Mouse (Mus musculus) fibroblast of lung, adult 2 months (primary cell): Measurements from ENCODE around the gene Hesx1.

ENCODE experiments used
- DNase-seq: peaks from one replicate; pipeline ENCODE4 v3.0.0-alpha.2; 2011; ENCODE audit warnings: low read depth

The Hesx1 gene

DNA sequence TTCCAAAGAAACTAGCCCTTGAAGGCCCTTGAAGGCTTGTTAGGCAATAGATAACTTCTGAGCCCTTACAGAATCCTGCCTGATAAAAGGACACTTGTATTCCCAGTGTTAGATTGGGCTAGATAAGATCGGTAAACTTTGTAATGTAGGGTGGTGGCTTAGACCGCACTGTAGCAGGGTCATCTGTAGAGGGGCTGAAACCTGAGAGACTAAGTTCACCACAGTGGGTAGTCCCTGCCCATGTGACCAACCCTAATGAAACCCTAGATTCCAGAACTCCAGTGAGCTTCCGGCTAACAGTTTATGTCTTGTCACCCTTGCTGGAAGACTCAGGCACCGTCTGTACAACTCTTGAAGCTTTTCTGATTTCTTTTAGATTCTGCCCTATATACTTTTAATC lies 19.4 kb downstream of the Hesx1 start:
- DNase-seq = no peak

DNA sequence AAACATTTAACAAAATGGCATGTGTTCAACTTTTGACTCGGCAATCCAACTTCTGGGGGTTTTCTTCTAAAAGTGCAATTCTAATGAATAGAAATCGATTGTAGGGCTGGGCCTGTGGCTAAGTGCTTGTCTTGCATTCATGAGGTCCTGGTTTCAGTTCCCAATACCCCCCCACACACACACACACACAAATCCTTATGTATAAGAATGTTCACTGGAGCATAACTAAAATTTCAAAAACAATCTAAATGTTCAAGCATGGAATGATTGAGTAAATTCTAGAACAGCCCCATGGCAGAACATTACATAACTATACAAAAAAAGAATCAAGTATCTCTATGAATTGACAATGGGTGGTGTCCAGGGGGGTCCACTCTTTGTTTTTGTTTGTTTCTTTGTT lies 23.7 kb downstream of the Hesx1 start:
- DNase-seq = no peak

DNA sequence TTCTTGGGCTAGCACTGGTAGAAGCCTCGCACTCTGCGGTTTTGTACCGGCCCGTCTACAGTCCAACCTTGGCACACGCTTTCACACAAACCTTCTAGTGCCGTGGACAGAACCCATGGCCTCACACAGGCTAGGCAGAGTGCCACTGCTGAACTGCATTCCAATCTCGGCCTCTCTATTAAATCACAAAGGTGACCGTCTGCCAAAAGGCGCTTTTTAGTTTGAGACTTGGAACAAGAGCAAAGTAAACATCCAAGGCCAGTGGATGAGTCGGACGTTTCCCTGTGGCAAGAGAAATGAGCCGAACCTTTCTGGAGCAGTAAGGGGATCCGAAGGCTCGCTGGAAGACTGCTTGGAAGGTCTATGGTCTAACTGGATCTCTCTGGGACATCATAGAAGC lies 25.6 kb downstream of the Hesx1 start:
- peak; percentile 68 for DNase-seq

DNA sequence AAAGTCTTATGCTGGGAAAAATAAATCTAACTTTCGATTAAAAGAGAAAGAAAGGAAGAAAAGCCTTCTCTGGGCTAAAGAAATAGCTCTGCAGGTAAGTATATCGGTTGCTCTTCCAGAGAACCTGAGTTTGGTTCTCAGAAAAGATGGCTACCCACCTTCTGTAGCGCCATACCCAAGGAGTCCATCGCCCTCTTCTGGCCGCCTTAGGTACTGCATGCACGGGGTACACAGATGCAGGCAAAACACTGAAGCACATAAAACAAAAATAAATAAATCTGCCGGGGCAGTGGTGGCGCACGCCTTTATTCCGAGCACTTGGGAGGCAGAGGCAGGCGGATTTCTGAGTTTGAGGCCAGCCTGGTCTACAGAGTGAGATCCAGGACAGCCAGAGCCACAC lies 28.7 kb downstream of the Hesx1 start:
- no peak for DNase-seq

DNA sequence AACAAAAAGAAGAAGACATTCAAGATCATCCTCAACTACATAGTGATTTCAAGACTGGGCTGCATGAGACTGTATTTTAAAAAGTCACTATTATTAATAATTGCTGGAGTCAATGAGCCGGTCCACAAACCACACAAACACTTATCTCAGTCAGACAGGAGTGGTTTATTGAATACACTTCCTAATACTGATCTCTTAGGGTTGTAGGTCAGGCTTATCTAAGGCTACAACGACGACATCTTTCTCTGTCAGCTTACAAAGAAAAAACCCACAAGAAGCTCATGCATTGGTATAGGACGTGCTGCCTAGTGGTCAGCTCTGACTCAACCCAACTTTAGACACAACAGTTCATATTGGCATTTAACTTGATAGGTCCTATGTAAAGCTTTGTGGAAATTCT lies 30.4 kb downstream of the Hesx1 start:
- DNase-seq = no peak

DNA sequence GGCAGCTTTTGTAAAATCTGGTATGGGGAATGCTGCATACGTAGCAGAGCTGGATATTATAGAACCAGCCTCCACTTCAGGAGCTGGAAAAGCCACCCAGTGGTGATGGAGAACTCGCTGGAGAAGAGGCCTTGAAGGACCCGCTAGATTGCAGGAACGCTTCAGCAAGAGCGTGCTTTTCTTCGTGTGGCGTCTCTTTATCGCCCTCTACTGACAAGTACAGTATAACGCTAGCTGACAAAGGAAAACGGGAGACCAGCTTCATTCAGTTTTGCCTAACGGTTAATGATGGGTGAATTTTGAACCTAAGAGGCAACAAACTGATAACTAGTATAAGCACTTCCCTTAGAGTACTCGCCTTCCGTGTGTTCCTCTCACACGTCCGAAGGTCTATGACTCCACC lies 35.6 kb downstream of the Hesx1 start:
- DNase-seq = no peak

DNA sequence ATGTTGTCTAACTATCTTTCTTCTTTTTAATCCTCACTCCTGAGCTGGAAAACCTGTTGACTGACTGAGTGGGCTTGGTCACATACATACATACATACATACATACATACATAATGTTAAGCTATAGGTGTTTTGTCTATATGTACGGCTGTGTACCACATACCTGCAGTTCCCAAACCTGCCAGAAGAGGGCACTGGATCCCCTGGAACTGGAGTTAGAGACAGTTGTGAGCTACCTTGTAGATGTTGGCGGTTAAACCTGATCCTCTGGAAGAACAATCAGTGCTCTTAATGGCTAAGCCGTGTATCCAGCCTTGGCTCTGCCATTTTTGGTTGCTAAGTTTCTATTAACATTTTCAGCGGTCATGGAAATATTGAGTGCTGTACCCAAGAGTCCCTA lies 36.9 kb downstream of the Hesx1 start:
- no peak for DNase-seq

DNA sequence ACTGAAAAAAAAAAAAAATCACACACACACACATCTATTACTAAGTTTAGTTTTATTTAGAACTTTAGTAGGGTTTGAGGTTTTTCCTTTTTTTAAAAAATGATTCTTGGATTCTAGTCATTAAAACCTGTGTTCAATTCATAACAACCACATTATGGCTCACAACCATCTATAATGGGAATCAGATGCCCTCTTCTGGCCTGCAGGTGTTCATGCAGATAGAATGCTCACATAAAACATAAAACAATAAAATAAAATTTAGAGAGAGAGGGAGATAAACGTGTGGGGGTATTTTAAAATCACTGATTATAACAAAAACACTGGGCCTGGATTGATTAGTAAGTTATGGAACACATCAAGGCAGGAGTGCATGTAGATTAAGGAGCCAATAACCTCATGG lies 43.3 kb downstream of the Hesx1 start:
- no peak for DNase-seq

DNA sequence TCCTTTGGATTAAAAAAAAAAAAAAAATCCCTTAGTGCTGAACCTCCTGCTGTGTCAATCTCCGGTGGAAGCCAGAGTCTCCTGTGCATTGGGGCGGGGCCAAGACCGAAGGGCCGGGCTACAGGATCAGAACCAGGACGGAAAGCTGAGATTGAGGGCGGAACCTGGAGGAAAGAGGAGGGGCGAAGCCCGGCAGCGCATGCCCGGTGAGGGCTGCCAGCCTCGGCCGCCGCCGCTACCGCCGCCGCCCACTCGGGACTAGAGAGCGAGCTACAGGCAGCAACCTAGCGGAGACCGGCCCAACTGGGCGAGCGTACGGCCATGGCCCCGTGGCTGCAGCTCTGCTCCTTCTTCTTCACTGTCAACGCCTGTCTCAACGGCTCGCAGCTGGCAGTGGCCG lies 44.6 kb downstream of the Hesx1 start, which contains the start of gene Il17rd:
TSS of gene Il17rd (plus strand) at position 159 of the 400 bp plus-strand sequence.
- peak; percentile 78 for DNase-seq

DNA sequence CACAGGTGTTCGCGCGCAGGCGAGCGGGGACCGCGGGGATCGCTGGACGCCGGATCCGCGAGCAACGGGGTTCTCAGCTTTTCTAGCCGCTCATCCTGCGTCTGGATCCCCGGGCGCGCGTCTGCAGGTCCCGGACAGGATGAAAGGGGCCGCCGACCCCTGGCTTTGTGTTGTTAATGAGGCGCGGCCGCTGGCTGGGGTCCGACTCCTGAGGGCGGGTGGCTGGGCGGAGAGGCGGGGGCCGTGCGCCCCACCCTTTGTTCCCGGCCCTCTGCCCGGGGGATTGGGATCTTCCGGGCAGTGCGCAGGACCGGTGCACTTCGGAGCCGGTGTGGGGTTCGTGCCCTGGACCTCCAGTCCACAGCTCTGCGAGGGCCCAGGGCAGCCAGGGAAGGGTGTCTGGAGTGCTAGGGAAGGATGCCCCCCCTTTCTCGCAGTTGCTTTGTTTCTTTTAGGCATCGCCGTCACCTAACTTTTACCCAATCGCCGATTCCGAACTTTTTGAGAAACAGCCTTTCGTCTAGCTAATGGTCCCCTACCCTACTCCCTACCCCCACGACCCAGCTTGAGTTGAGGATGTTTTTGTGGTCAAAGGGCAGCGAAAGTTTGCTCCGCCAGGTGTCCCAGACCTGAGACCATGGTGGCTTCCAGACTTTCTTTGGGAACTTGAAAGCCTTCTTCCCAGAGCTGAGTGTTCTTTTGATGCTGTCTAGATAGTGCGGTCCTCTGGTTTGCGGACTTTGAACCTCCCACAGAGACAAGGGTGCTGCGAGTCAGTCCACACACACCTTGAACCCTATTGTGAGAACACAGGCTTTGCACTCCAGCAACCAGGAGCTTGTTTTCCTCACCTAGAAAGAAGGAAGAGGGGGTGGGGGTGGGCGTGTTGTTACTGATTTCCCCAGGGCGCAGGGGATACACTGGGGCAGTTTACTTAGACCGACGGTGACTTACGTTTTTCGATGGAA lies 45.3 kb downstream of the Hesx1 start:
- DNase-seq = no peak

DNA sequence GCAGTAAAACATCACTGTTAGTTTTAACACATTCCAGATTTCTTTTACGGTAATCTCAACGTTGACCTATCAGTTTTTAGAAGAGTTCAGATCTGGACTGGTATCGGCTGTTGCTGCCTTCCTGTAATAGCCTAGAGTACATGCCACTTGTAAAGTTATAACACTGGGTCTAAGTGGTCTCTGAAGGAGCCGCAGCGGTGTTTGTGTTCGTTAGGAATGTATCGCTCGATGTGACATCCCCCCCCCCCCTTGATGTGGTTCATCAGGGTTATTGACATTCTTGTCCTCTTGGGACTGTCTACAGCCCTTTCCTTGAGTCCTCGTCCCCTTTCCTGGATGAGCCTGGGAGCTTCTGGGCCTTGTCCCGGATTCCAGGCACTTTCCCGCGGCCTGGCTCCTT lies 46.2 kb downstream of the Hesx1 start:
- DNase-seq = no peak

DNA sequence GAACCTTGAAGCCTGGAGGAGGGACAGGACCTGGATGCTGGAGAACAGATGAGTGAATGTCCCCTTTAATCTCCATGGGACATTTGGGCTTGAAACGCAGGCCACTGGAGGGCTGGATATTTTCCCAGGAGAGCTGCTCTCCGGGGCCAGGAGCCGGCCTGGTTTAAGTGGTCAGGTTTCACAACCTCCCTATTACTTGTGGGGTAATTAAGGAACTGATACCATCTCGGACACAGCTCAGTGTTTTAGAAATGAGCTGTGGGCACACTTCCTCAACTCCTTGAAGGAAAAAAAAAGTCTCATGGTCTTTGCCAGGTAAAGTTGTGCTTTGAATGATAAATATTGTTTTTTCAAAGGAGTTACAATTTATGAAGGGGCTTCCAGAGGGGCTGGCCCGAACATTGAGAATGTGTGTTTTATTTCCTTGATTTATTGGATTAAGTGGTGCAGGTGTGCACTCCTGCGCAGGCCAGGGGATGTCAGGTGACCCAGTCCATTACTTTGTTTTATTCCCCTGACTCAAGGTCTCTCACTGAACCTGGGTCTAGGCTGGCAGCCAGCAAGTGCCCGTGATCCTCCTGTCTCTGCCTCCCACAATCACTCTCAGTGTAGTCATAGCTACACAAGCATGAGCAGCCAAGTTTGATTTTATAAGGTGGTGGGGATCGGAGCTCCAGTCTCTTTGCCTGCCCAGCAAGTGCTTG lies 48.2 kb downstream of the Hesx1 start:
- DNase-seq = no peak

DNA sequence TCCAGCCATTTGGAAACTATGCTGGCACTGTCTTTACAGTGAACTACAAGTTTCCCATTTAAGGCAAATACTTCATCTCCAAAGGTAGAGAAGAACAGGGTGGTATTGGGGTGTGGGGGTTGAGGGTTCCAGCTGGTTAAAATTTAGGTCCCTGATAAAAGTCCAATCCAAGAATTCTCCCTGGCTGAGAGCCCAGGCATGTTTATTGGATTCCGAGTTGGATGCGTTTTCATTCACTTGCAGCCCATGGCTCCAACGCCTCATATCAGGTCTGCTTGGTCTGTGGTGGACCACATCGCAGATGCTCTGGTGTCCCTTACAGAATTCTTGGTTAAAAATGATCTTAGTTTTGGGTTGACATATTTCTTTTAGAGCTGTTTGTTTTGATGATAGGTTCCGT lies 49.2 kb downstream of the Hesx1 start:
- no peak for DNase-seq

DNA sequence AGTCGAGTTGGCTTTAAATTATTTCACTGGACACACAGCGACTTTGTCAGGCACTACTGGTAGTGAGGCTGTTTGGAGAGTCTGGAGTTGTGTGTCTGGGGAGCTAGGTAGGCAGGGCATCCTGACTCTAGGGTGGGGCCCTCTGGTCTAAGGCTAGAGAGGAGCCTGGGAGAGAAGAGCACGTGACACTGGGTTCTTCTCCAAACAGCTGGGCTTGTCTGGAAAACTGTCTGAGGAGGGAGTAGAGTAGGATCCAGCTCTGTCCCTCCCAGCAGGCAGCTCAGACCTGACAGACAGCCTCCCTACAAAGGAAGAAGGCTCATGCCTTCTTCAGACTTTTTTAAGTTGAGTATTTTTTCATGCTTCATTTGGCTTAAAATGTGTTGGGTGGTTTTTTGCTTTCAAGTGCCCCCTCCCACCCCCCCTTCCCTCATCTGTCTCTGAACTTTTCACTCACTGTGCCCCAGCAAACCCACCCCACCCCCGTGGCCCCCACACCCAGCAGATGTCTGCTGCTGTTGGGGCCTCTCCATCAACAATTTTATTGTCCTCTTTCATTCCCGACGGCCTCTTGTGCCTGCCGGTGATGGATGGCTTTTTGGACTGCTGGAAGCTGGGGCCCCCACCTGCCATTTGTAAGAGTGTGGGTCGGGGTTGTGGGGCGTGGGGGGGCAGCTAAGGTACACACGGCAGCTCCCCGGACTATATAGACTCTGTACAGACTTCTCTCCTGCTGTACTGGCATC lies 50.2 kb downstream of the Hesx1 start:
- no peak for DNase-seq

DNA sequence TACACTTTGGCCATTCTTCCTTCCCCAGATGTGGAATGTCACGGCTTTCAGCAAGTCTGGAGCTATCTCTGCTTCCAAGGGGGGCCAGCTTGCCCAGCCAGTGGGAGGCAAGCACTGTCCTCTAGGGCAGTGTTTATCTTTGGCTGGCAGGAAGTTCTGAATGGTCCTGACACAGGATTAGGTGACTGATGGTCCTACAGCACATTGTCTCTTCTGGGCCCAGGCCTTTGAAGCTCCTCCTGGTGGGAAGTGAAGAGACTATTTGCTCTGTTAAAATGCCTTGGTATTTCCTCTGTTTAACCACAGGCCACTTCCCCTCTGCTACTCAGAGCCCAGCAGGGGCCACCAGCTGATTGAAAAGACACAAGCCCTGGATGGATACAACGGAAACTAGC lies 50.7 kb downstream of the Hesx1 start:
- no peak for DNase-seq

DNA sequence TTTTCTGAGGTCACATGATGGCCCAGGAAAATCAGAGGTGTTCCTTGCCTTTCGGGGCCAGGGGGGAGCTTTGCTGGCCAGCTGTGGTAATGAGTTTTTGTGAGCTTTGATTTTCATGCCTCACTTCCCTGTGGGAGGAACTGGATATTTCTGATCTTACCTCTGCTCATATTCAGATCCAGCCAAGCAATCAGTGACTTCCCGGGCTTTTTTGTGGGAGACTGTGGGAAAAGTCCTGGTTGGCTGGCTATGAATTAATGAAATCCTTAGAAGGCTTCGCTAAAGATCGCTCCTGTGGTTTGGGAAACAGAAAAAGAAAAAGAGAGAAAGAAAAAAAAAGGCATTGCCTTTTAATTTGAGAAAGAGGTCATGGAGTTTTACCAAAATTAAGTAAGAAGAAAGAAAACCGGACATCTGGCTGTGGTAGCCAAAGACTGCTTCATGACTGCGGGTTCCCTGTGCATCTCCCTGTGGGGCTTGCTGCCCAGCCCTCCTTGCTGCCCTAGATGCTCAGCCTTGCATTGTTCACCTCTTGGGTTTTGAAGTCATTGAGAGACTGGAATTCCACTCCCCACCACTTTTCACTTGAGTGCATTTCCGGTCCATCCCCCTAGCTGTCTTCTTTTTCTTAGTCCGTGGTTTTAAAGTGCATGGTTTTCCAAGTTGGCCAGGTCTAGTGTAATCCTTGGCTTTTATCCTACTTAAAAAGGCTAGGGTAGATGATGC lies 54.2 kb downstream of the Hesx1 start:
- no peak for DNase-seq

DNA sequence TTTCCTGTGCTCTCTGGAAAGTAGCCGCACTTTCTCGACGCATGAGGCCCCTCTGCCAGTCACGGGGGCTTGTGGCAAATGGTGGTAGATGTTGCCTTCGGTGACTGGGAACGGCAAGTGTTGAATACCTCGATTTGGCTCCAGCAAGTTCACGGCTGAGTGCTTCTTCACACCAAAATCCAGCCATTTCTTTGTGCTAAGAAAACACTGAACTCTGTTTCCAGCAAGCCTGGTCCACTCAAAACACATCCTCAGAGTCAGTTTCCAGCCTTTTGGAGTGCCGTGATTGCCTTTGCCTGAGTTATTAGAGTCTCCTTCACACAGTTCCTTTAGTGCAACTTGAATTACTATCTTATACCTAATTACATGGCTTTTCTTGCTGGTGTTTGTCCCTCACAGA lies 55.8 kb downstream of the Hesx1 start:
- DNase-seq = no peak

DNA sequence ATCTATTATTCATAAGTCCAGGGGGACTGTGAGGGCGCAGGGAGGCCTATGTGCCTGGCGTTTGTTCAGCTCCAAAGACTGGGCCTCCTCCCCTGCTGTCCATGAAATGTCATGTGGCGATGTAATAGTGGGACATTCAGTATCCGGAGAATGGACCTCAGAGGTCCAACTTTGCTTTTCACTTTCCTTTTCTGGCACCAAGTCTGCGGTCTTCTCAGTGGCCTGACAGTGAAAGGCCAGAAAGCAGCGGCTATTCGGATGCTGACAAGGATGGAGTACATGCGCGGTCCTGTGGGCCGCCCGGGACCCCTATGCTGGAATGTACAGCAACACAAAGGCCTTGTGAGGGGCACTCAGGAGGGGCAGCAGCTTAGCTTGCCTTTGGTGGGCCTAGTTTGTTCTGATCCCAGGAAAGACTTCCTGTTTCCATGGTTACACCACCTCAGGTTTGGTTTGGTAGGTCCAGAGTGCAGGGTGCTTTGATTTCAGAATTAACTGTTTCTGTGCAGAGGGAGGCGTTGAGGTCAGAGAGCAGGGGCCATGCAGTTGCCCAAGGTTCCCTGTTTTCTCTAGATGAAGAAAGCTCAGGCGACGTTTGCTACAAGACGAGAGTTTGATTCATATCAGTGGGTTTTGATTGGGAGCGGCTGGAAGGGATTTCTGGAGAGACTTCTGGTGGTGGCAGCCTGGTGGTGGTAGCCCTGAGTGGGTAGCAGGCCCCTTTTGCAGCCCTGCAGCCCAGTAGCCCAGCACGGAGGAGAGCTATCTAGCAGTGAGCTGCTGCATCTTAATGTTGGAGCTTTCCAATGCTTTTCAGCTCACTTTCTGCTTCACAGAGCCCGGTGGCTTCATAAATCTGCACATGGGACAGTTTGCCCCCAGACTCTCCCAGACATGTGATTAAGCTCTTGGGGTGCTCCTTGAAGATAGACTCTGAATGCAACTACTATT lies 56.6 kb downstream of the Hesx1 start:
- DNase-seq = no peak

DNA sequence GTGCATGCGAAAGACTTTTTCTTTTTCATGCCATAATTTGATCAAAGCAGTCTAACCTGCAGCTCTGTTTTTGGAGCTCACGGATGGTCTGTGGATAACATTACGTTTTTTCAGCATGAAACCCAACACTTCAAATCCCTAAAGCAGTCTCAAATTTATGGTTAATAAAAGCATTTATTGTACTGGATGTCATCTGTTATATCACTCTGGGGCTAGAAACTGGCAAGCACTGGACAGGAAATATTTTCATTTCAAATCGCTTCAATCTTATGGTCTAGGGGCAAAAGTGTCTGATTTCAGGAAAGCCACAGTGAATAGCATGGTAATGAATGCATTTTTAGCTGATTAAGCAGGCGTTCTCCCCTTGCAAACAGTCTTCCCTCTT lies 57.3 kb downstream of the Hesx1 start:
- DNase-seq = no peak
